Mouse (Mus musculus) gastrocnemius, postnatal 14 days (tissue): Measurements from ENCODE around the gene Glyatl3. TPM values are rescaled to one million over a fixed set of nuclear protein-coding genes. Genes with fewer than 3 reads are reported as not detected.

ENCODE experiments used
- DNase-seq: peaks from one replicate; pipeline ENCODE4 v3.0.0; 2021; ENCODE audit warnings: mixed read lengths
- intact Hi-C: fragments of 180-260 bp; cut with DNase I; formaldehyde crosslinking; loops from one replicate; pipeline ENCODE4 v1.15.1; 2025; ENCODE audit warnings: low total_unique reads
- total RNA-seq, 2 experiments: library from RNA; stranded (reverse); gene quantifications; 2 replicates each; pipeline ENCODE4 v1.2.3; 2021

The Glyatl3 gene
- total RNA-seq, 2 experiments from 2014 or later = not detected

DNA sequence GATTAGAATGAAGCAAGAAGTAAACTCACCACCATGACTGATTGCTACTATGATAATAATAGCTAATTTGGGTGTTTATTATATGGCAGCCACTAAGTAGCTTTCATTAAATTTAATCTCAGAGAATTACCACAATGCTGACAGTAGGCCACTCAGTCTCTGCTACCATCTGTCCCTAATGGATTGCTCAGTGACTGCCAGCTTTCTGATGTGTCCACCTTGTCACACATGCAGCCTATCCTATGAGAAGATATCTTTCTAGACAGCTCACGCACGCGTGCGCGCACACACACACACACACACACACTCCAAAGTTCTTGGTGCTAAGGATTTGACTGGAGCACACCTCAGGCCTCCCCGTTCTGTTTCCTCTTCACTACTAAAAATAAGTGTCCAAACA lies 41.5 kb downstream of the Glyatl3 start:
- intact Hi-C loops = no loop called here

DNA sequence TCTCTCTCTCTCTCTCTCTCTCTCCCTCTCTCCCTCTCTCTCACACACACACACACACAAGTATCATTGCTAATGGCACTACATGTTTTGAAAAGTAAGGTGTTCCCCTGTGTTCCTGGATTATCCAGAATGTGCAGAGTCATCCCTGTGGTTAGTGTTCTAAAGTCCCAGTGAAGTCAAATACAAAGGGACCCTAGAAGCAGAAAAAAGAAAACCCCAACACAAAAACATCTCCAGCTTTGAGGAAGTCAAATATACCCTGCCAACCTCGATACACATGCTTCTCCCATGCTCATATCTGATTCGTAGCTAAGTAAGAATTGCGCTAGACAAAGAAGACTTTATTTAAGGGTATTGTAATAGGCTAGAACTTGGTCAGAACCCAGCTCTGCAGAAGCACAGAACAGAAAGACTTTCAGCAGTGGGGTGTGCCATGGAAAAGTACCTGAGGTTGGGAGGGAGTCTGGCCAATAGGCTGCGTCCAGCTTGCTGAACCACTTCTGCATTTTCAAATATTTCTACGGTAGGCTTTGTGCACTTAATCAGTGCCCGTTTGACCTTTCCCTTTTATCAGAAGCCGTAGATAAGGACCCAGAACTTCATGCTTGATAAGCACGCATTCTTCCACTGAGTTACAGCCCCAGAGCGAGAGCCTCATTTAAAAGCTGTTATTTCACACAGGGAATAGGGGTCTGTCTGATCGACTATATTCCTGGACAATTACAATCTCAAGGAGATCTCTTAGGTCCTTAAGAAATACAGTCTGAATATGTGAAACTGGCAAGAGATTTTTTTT lies 45.0 kb downstream of the Glyatl3 start:
- intact Hi-C loops = no loop called here
- no peak for DNase-seq

More for the DNA sequence above, 41.5 kb downstream of the Glyatl3 start:
- no peak for DNase-seq

DNA sequence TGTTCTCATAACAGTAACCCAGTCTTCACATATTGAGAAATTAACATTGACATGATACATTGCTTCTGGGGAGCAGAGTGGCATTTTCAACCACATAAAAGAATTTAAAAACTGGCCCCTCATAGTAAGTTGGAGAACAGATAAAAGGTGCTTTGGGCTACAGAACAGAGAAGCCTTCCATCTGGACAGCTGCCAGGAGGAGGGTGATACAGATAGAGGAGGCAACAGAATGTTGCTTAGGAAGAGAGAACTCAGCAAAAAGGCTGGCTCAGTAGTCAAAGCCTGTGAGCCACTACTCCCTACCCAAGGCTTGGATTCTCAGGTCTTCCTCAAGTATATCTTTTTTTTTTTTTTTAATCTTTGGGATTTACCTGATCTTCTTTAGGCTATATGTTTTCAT lies 59.1 kb downstream of the Glyatl3 start:
- DNase-seq = no peak

More for the DNA sequence above, 59.1 kb downstream of the Glyatl3 start:
- intact Hi-C loops = no loop called here

Other genes with a start within 250 kb of the Glyatl3 start
- not detected for gene Esp1, start 187.2 kb downstream of the Glyatl3 start, total RNA-seq
- gene Crisp2, start 107.3 kb downstream of the Glyatl3 start, total RNA-seq = not detected
- not detected for gene Rhag, start 103.2 kb downstream of the Glyatl3 start, total RNA-seq
- gene 9130008F23Rik, start 33.8 kb downstream of the Glyatl3 start, total RNA-seq = under 1 TPM; 0.08 to 0.31 TPM
- gene Mut, start 20.3 kb upstream of the Glyatl3 start, total RNA-seq = 10 to 100 TPM; 51.1 to 54.8 TPM
- gene Cenpq, start 20.7 kb upstream of the Glyatl3 start, total RNA-seq = 1 to 10 TPM; 4.5 to 4.7 TPM